Mouse (Mus musculus): ENCODE measurements around the gene Psmb11.

- no peak for TF ChIP-seq POLR2A (IDR thresholded peaks at IDR 0.05; ENCODE audit: control insufficient read depth, low read depth, low read length)
- TF ChIP-seq CTCF (IDR thresholded peaks at IDR 0.05; ENCODE audit: control insufficient read depth, insufficient read depth, insufficient replicate concordance, low read depth, low read length): no peak
Measured at GRCm38 (mm10) chr14:54644294-54644693, 23.1 kb downstream of the Psmb11 start.
